Mouse (Mus musculus): Measurements from ENCODE around the gene Npvf. TPM values are rescaled to one million over a fixed set of nuclear protein-coding genes. Genes with fewer than 3 reads are reported as not detected.
"Not testable (repeated sequence)": the region's sequence is repeated elsewhere in the genome, so short reads cannot be mapped to it uniquely, and the experiment has no call there.

The Npvf gene
- total RNA-seq, 2 experiments from 2014 or later, result not detected

DNA sequence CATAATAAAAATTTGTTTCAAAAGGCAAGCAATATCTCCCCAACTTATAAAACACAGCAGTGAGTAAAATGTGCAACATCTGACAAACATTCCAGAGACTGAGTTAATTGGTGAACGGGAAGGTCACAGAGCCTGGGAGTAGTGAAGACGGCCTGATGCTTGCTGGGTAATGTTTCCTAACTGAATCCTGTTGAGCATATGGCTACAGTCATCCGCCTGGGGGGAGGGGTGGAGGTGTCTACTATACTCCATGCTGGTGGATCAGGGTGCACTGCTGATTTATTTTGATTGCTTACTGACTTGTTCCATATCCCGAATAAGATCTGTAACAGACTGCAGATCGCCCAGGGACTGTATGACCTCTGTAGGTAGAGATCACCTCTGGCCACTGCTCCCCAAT lies 12.3 kb downstream of the Npvf start:
- no peak for DNase-seq (ENCODE audit: low spot score in 2 of 2)

- no peak for DNase-seq (ENCODE audit: low spot score in 2 of 2)
These were observed 13.9 kb downstream of the Npvf start for GRCm38 (mm10) chr6:50640377-50640776.

GRCm38 (mm10) chr6:50639656-50640055 lies 14.6 kb downstream of the Npvf start:
- no peak for DNase-seq (ENCODE audit: low spot score in 2 of 2)

DNA sequence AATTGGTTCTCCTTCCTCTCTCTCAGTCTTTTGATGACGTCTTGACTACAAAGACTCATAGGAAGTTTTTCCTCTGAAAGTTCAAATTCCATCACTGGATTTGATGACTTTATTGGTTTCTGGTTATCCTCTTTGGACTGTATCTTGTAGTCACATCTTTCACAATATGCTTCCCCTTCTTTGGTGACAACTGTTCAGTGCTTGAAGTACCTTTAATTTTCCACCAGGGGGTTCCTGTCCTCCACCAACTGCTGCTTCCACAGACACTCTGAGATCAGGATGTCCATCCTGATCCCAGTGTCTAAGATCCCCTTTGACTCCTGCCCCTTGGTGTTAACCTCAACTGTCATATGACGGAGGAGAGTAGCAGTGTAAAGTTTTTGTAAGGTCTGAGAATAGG lies 28.1 kb downstream of the Npvf start:
- DNase-seq (ENCODE audit: low spot score in 2 of 2), result not testable (repeated sequence)

DNA sequence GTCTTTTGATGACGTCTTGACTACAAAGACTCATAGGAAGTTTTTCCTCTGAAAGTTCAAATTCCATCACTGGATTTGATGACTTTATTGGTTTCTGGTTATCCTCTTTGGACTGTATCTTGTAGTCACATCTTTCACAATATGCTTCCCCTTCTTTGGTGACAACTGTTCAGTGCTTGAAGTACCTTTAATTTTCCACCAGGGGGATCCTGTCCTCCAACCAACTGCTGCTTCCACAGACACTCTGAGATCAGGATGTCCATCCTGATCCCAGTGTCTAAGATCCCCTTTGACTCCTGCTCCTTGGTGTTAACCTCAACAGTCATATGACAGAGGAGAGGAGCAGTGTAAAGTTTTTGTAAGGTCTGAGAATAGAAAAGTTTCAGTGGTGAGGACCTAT lies 36.0 kb downstream of the Npvf start:
- not testable (repeated sequence) for DNase-seq (ENCODE audit: low spot score in 2 of 2)

DNA sequence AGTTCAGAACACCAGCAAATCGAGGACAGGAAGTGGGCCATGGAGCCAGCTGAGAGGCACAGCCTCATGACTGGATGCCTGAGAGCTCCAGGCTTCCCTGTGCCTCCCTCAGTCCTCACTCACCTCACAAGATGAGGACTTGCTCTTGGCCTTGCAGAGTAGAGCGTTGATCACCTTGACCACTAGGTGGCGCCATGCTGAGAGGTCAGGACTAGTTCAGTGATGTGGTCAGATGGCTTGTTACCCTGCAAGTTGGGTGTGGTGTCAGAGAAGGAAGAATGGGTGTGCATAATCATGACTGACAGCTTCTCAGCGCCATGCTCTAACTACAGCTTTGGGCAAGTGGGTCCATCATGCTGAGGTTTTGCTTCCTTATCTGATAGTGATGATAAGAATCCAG lies 52.6 kb downstream of the Npvf start:
- DNase-seq (ENCODE audit: low spot score in 2 of 2), result no peak

Other genes with a start within 250 kb of the Npvf start
- gene Osbpl3, start 198.2 kb downstream of the Npvf start, total RNA-seq (2021), result 10 to 100 TPM; 14.3 to 15.2 TPM
- 10 to 100 TPM; 52.0 to 53.4 TPM for gene Cycs, start 87.9 kb downstream of the Npvf start, total RNA-seq (2021)
- under 1 TPM; 0.39 to 0.41 TPM for gene 4921507P07Rik, start 57.8 kb downstream of the Npvf start, total RNA-seq (2021)

Data from layer of hippocampus, postnatal 14 days (tissue).